Mouse (Mus musculus) fibroblast of lung, adult 2 months (primary cell): ENCODE results near the gene Tut7.
"Not testable (repeated sequence)": the region's sequence is repeated elsewhere in the genome, so short reads cannot be mapped to it uniquely, and the experiment has no call there.

Experiments
- DNase-seq: peaks from one replicate; pipeline ENCODE4 v3.0.0-alpha.2; 2011; ENCODE audit warnings: low read depth

Tut7 gene

DNA sequence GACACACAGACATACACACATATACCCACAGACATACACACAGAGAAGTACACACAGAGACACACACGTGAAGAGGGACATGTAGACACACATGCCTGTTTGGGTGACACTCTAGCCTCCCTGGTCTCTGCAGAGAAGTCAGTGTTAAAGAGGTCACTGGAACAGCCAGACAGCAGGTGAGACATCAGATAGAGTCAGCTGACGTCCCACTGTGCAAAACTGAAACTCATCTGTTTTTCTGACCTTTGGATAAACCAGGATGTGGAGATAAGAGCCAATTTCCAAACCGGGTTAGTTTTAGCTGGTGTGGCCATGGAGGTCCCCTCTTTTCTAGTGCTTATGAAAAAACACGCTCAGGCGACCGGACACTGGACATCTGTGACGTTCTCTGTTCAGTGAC, 9.5 kb upstream of the Tut7 start:
- no peak for DNase-seq

- no peak for DNase-seq
Measured at GRCm38 (mm10) chr13:59825966-59826365, 3.0 kb upstream of the Tut7 start.

- DNase-seq: no peak
Measured at GRCm38 (mm10) chr13:59820836-59821235, 2.1 kb downstream of the Tut7 start.

DNA sequence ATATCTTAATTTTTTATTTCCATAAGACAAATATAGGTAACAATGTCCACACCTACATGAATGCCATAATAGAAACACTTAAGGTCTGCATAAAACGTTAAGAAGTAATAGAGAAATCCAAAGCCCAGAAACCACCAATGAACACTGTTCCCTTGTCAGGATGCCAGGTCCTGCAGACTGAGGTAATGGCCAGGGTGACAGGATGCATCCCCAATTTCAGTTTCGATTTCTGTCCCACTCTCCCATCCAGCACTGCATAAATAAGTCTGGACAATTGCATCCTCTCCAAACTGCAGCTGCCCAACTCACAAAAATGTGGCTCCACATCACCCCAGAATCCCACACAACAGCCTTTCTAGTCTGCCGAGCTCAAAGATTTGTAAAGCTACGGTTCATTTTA, 2.8 kb downstream of the Tut7 start:
- DNase-seq: no peak

DNA sequence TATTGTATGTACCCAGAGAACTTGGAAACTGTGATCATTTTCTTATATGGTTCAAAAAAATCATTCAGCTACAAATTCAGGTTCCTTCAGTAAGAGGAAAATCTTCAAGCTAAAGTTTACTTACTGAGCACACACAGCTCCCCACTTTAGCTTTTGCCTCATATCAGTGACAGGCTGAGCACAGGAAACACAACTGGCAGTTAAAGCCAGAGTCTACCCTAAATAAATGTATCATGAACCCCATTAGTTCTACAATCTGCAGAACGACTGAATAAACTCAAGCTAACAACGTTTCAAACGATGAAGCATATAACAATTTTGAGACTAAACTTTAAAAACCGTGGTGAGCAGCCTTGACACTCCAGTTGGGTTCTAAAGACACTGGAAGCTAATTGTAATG, 5.6 kb downstream of the Tut7 start:
- DNase-seq: no peak

DNA sequence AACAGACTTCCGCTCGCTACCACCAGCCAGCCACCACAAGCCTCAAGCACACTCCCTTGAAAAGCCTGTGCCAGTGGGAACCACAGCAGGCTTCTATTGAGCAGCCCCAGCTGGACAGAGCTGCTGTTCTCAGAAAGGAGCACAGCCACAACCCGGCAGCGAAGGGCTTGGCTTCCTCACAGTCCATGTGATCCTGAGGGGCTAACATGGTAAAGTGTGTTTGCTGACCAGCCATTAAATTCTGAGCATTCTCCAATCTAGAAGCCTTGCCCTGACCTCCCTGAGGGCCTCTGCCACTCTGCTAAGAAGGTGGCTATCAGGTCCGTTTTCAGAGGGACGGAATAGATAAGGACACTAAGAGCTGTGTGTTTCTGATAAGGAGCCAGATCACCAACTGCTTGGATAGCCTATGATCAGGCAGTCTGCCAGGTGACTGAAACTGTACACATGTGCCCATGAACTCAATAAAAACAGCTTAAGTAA, 8.8 kb downstream of the Tut7 start:
- no peak for DNase-seq

DNA sequence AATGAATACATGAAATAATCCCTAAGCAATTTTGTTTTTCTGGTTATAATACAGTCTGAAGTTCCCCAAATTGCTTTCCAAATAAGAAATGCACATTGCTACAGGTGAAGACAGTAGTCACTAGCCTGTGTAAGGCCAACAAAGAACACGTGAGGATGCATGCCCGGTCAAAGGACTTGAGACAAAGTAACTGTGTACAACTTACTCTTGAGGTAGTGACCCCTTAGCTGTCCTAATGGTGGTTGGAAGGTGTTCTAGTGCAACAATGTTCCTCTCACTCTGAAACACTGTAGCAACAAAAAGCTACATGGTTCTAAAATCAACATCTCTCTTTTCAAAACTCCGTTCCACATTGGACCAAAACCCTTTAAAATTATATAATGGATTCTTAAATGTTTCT, 11.4 kb downstream of the Tut7 start:
- DNase-seq: no peak

DNA sequence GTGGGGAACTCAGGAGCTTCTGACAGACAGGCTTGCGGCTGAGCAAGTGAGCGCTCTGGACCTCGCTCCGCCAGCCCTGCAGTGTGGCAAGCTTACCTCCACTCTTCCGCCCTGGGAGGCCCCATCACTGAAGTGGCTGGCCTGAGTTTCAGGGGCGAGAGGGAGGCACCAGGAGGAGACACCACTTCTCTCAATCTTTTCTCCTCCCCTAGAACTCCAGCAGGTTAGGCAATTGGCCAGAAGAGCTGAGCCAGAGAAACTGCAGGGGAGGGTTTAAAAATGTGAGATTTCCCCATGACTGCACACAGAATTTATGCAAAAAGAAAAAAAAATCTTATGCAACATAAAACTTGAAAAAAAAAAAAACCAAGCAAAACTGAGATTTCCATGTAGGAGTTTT, 21.9 kb downstream of the Tut7 start:
- no peak for DNase-seq

GRCm38 (mm10) chr13:59800077-59800476, 22.9 kb downstream of the Tut7 start:
- no peak for DNase-seq

- DNase-seq: no peak
Measured at GRCm38 (mm10) chr13:59798306-59798705, 24.6 kb downstream of the Tut7 start.

- DNase-seq: no peak
Measured at GRCm38 (mm10) chr13:59796466-59796848, 26.5 kb downstream of the Tut7 start.

DNA sequence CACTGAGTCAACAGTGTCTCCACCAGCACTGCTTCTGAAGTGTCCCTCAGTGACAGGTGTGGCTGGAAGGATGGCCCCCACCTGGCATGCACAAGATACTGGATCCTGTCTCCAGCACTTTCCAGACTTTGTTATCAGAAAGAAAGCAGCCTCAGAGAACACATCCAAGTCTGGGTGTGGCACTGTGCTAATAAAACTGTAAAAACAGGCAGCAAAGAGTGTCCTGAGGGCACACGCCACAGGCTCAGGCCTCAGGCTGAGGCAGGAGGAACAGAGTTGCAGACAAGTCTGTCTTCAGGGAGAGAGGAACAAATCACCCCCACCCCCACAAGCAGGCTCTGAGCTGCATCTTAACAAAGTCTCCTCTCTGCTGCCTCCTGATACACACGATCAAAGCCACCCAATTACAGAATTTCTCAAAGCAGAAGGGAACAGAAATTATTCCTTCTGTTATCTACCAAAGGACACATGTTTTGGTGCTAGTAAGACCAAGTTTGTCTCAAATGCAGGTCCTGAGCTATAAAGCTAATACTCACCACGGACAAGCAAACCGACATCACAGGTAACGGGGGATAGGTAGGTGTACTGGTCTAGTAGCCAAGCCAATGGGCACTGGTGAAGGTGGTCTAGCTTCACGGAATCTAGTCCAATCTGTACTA, 27.0 kb downstream of the Tut7 start:
- no peak for DNase-seq

GRCm38 (mm10) chr13:59794786-59795185, 28.2 kb downstream of the Tut7 start:
- no peak for DNase-seq

DNA sequence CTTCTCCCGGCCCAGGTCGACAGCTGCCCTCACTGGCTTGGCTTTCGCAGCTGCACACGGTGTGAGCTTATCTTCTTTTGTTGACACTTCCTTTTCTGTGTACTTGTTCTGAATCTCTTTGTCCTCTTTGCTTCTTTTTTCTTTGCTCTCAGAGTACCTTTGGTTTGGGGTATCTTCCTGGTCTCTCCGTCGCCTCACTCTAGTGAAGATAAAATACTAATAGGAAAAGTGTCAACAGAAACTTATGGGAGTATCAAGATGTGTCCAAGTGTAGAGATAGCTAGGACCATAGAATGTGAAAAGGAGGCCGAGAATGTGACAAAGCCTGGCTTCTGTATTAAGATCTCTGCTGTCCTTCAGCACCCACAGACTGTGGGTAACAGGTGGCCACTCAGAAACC, 40.8 kb downstream of the Tut7 start, which contains the start of gene Gm49354:
TSS of gene Gm49354 (minus strand) at position 101 of the 400 bp plus-strand sequence.
- DNase-seq: no peak

- not testable (repeated sequence) for DNase-seq
Measured at GRCm38 (mm10) chr13:59779744-59780264, 43.1 kb downstream of the Tut7 start.

DNA sequence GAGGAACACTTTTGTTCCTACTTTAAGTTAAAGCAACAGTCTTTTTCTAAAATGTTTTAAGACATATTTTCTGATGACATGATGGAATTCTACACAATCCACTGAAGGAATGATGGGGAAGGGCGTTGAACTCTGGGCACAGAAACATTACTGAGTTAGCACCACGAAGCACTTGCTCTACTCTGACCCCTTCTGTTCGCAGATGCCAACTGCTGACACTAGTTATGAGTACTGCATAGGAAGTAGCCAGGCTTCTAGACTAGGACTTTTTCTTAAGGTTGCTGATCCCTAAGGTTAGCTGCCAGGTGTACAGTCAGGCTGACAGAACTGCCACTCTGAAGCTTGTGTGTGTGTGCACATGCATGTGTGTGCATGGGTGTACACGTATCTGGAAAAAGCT, 43.7 kb downstream of the Tut7 start:
- DNase-seq: no peak

DNA sequence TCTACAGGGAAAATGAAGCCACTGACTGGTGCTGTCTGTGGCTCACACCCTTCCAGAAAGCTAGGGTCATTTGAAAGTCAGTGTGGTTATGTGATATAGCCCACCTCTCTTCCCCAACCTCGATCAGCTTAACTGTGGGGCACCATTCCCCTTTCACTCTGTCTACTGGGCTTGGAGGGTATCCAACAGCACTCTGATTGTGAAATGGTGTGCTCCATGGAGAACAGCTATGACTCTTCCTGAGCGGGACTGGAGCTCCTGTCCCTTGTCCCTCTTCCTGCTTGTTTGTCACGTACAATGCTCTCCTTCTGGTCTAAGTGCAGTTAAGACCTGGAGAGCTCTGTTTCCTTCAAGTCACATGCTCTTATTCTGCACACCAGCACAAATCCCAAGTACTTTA, 47.8 kb downstream of the Tut7 start:
- no peak for DNase-seq

DNA sequence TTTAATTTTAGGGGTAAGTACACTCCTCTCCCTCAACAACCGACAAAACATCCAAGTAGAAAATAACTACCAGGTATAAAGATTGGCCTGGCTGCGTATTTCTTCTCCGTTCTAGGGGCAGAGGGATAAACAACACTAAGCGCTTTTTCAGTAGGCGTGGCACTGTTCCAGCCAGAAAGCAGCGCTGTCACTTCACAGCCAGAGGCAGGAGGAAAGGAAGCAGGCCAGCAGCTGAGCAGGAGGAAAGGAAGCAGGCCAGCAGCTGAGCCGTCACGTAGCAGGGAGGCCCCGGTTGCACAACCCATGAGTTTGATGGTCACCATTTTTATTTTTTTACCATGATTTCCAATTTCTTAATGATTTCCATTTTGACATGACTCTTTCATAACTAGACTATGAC, 51.7 kb downstream of the Tut7 start:
- peak; percentile 71 for DNase-seq

DNA sequence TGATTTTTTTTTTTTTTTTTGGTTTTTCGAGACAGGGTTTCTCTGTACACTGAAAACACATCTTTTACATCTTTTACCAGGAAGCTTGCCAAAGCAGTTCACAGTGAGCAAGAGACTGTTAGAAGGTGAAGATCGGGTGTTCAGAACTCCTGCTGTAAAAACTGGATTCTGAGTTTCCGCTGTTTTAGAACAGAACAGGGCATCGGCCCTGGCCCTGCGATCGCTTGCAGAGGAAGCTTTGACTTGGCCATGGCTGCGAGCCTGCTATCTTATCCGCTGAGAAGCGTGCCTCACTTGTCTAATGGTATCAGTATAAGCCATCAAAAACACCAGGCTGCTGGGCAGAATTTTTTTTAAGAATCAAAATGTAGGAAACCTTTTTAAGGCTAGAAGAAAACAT, 52.1 kb downstream of the Tut7 start:
- DNase-seq: no peak

- DNase-seq: peak; percentile 41
Measured at GRCm38 (mm10) chr13:59770164-59770562, 52.8 kb downstream of the Tut7 start.

DNA sequence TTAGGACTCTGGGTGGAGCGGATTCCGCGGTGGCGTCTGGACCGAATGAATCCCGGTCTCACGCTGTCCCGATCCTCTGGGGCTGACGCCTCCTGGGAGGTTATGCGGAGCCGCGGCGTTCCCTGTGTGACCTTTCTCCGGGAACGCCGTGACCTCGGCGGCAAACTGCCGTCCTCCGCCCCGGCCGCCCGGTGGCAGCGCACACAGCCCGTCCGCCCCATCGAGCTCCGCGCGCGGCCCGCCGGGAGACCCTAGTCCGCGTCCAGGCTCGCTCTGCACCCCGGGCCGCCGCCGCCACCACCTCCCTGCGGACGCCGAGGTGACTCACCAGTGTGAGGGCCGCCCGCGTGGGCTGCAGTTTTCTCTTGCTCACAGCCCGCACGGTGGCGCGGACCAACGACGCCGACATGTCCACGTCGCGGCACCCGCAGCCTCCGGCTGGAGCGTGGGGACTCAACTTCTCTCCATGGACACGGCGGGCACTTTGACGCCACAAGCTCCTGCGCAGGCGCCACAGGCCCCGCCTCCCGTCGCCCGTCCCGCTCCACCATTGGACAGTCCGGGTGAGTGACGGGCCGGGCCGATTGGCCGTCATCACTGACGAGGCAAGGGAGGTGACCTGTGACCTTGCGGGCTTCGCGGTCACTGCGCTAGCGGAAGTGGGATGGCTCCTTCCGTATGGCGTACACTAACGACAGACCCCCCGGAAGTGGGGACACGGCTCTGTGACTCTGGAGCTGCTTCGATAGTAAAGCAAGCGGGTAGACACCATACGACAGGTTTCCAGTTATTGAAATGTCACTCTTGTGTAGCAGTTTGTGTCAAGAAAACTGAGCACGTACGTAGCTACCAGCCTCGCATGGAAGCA, 53.4 kb downstream of the Tut7 start, which contains the start of gene Isca1:
TSS of gene Isca1 (minus strand) at position 515 of the 868 bp plus-strand sequence.
- peak; percentile 92 for DNase-seq

DNA sequence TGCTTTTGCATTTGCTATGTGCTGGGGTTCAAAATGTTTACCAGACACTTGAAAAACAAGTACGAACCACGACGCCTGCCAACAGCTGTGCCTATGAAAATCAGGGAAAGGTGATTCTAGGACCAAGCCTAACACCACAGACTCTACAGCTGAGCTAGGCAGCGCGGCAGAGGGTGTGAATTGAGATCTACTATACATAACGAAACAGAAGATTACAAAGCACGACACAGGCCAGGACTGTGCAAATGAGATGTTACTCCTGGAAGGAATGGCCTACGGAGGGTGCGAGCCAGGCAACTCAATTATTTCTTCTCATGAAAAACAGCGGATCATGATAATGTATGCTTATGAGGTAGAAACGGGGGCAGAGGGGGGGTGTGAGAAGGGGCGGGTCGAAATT, 54.4 kb downstream of the Tut7 start:
- no peak for DNase-seq
